Mouse (Mus musculus): Measurements from ENCODE around the gene Usp13. TPM values are rescaled to one million over a fixed set of nuclear protein-coding genes. Genes with fewer than 3 reads are reported as not detected.

Usp13 gene
- total RNA-seq, 2 experiments from 2014 or later: 19.5 to 20.9 TPM

GRCm38 (mm10) chr3:32965528-32965927, 148.2 kb downstream of the Usp13 start:
- H3K27ac ChIP-seq: no peak overlapping the region
- DNase-seq (ENCODE audit: low spot score in 2 of 2): no peak

GRCm38 (mm10) chr3:32968671-32969425, 151.5 kb downstream of the Usp13 start:
- peak in 1 of 2 experiments; percentile 70 for DNase-seq (ENCODE audit: low spot score in 2 of 2)
- Histone ChIP-seq H3K4me3 (no peak overlapping the region), H3K27ac (peak overlapping the region; percentile 81)
- no peak for TF ChIP-seq CTCF (conservative IDR thresholded peaks at IDR 0.05)

More at GRCm38 (mm10) chr3:32965528-32965927, 148.2 kb downstream of the Usp13 start:
- peak; percentile 71 for TF ChIP-seq CTCF (conservative IDR thresholded peaks at IDR 0.05)
- H3K4me3 ChIP-seq: no peak overlapping the region

- no peak for TF ChIP-seq CTCF (conservative IDR thresholded peaks at IDR 0.05)
- Histone ChIP-seq H3K27ac (no peak overlapping the region), H3K4me3 (no peak overlapping the region)
- no peak for DNase-seq (ENCODE audit: low spot score in 2 of 2)
These were observed 152.9 kb downstream of the Usp13 start for GRCm38 (mm10) chr3:32970257-32970656.

- no peak overlapping the region for H3K27ac ChIP-seq
- H3K4me3 ChIP-seq: no peak overlapping the region
- no peak for DNase-seq (ENCODE audit: low spot score in 2 of 2)
- TF ChIP-seq CTCF (conservative IDR thresholded peaks at IDR 0.05): no peak
These were observed 161.9 kb downstream of the Usp13 start for GRCm38 (mm10) chr3:32979238-32979637.

GRCm38 (mm10) chr3:32979981-32980380, 162.6 kb downstream of the Usp13 start:
- no peak for DNase-seq (ENCODE audit: low spot score in 2 of 2)
- Histone ChIP-seq H3K27ac (no peak overlapping the region), H3K4me3 (no peak overlapping the region)
- no peak for TF ChIP-seq CTCF (conservative IDR thresholded peaks at IDR 0.05)

GRCm38 (mm10) chr3:32985141-32985540, 167.8 kb downstream of the Usp13 start:
- no peak overlapping the region for H3K27ac ChIP-seq
- DNase-seq (ENCODE audit: low spot score in 2 of 2): no peak
- no peak overlapping the region for H3K4me3 ChIP-seq
- no peak for TF ChIP-seq CTCF (conservative IDR thresholded peaks at IDR 0.05)

Other genes starting within 250 kb of the Usp13 start
- 10 to 100 TPM; 12.4 to 18.6 TPM for gene Gnb4, start 201.0 kb upstream of the Usp13 start, total RNA-seq (2021)
- gene Actl6a, start 111.2 kb upstream of the Usp13 start, total RNA-seq (2021): 10 to 100 TPM; 19.2 to 20.4 TPM
- gene Ndufb5, start 80.6 kb upstream of the Usp13 start, total RNA-seq (2021): 100 to 1,000 TPM; 192 to 210 TPM
- 10 to 100 TPM; 19.7 to 20.1 TPM for gene Mrpl47, start 79.9 kb upstream of the Usp13 start, total RNA-seq (2021)

Measured in layer of hippocampus, adult 2 months (tissue).